In the genomic region with DNA sequence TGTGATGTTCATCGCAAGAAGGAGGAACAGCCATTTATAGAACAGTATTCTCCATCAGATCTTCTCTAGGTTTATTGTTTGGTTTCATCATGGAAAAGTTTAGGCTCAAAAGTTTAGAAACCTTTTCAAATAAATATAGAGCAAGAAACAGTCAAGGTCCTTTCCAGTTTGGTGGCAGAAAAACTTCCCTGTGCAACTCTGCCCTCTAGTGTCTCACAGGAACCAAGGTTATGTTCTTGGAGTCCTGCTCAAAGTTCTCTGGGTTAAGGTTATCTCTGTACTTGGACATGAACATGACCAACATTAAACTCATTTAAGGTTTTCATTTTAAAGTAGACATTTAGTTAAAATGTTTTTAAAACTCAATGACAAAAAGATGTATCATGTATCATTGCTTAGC, we compare ENCODE assay signal across 10 mouse cellular contexts. TPM values are rescaled to one million over a fixed set of nuclear protein-coding genes. Genes with fewer than 3 reads are reported as not detected.
DNase-seq lines count a peak whose midpoint lies in the region; TF ChIP-seq lines count a peak whose summit lies in the region.
"Had no signal": no experiment of that assay in that cellular context is flagged by ENCODE, and none has a peak within 500 bp of the region (broad histone marks: within the 10 kb centered on the region; RNA-seq: fewer than 3 reads in every experiment).

No protein-coding gene starts in this region.

- no peak overlapping the region for H3K4me3 ChIP-seq in left cerebral cortex, adult 2 months

- TF ChIP-seq CTCF in left cerebral cortex, adult 2 months (IDR thresholded peaks at IDR 0.05), result peak; percentile 72

- peak; percentile 61 to 70 for DNase-seq in cerebellum, postnatal 10 days
- DNase-seq in cerebellum, adult 18-20 months, result no peak
- no peak for DNase-seq in left cerebral cortex, adult 2 months (ENCODE audit: extremely low spot score in 1 of 2, low spot score in 2 of 2)
- DNase-seq in left cerebral cortex, adult 11 months (ENCODE audit: low spot score), result no peak
- peak; percentile 57 for DNase-seq in NIH3T3 (ENCODE audit: low read depth)
- peak; percentile 20 for DNase-seq in forelimb bud, embryonic 11.5 days (ENCODE audit: low read depth, low spot score)
- no peak for DNase-seq in right cerebral cortex, postnatal 4 days
- no peak for DNase-seq in layer of hippocampus, adult 9-11 months

- intact Hi-C loops in left cerebral cortex, adult 2 months (cut with DNase I), result loop anchor here (1.0 kb wide), 1 partner anchor 334 kb away; no protein-coding TSS in a partner anchor

- no peak overlapping the region for H3K27ac ChIP-seq in left cerebral cortex, adult 2 months
- H3K27ac ChIP-seq: macrophage had no signal

RNA-seq across cellular contexts. Expression of a gene that starts 18.3 kb away (rescaled TPM):
- 10 to 100 TPM; 10.1 to 12.8 TPM for total RNA-seq in left cerebral cortex, adult 2 months (2021)
- total RNA-seq: common myeloid progenitor, adult 5-6 weeks had no signal

Comparison
In these comparisons a context has a peak if more than half of its experiments do, and no peak if none do; other contexts are left out.
1. DNase-seq: peak in cerebellum, postnatal 10 days (2 of 2), NIH3T3 (single experiment) and forelimb bud, embryonic 11.5 days (single experiment); none in cerebellum, adult 18-20 months (0 of 2), left cerebral cortex, adult 2 months (0 of 2), left cerebral cortex, adult 11 months (single experiment), right cerebral cortex, postnatal 4 days (single experiment) and layer of hippocampus, adult 9-11 months (single experiment).